Mouse (Mus musculus) limb, embryonic 15.5 days (tissue): Measurements from ENCODE around the gene Hdac7. TPM values are rescaled to one million over a fixed set of nuclear protein-coding genes. Genes with fewer than 3 reads are reported as not detected.

Source experiments
- ATAC-seq: fragments of 200-750 bp; cut with Nextera tagmentation; 2 replicates; pipeline ENCODE4 v1.8.0; 2017; ENCODE audit warnings: low read depth, moderate TSS enrichment; ENCODE audit not compliant: insufficient number of reproducible peaks, low FRiP score, low TSS enrichment
- H3K27ac ChIP-seq: fragments of 300-500 bp; sonication (generic); 2 replicates; pipeline ENCODE4 v1.5.1; 2015; ENCODE audit warnings: moderate library complexity, mild to moderate bottlenecking, inconsistent platforms
- H3K27me3 ChIP-seq: fragments of 300-500 bp; sonication (generic); 2 replicates; pipeline ENCODE4 v1.6.1; 2015; ENCODE audit warnings: inconsistent platforms
- H3K36me3 ChIP-seq: fragments of 300-500 bp; sonication (generic); 2 replicates; pipeline ENCODE4 v1.6.1; 2015; ENCODE audit warnings: inconsistent platforms
- H3K4me1 ChIP-seq: fragments of 300-500 bp; sonication (generic); 2 replicates; pipeline ENCODE4 v1.6.1; 2015; ENCODE audit warnings: inconsistent platforms
- H3K4me2 ChIP-seq: fragments of 300-500 bp; sonication (generic); 2 replicates; pipeline ENCODE4 v1.6.1; 2015; ENCODE audit warnings: mild to moderate bottlenecking, inconsistent platforms
- H3K4me3 ChIP-seq: fragments of 300-500 bp; sonication (generic); 2 replicates; pipeline ENCODE4 v1.5.1; 2015; ENCODE audit warnings: mild to moderate bottlenecking, inconsistent platforms
- H3K9ac ChIP-seq: fragments of 300-500 bp; sonication (generic); 2 replicates; pipeline ENCODE4 v1.6.1; 2015; ENCODE audit warnings: inconsistent platforms
- H3K9me3 ChIP-seq: fragments of 300-500 bp; sonication (generic); 2 replicates; pipeline ENCODE4 v1.6.1; 2016; ENCODE audit warnings: inconsistent platforms
- WGBS: fragments of 180-500 bp; shearing (Covaris S2); methylation state at CpG from one replicate; pipeline ENCODE4 v1.1.7; 2015; 5-methylcytosine and 5-hydroxymethylcytosine counted together
- polyA plus RNA-seq: library from polyadenylated mRNA; unstranded; fragments of >200 nt; fragmentation: Nextera tagmentation; extraction: Ambion mirVana; gene quantifications from 2 replicates; pipeline ENCODE4 v1.2.1, GENCODE M21; 2015

Gene Hdac7
- polyA plus RNA-seq, 1 experiment from 2014 or later = 34.1 TPM

GRCm38 (mm10) chr15:97767280-97768186 lies 76.8 kb downstream of the Hdac7 start, which contains the start of gene Rapgef3:
Gene Rapgef3, minus strand, starts transcription at chr15:97767972.
- H3K4me1 ChIP-seq = peaks cover 58% of the 10 kb centered on the region
- no peaks in the 10 kb centered on the region for H3K36me3 ChIP-seq
- peak; percentile 81 for ATAC-seq
- WGBS = under 1% methylated on average over 44 of the region's 44 CpGs
- peak within 1 kb of the TSS; percentile 39 for H3K9ac ChIP-seq
- H3K4me2 ChIP-seq = peak within 1 kb of the TSS; percentile 73
- peak within 1 kb of the TSS; percentile 78 for H3K27ac ChIP-seq
- H3K9me3 ChIP-seq = no peaks in the 10 kb centered on the region
- H3K4me3 ChIP-seq = peak within 1 kb of the TSS; percentile 52
- 0 out of 2 replicates have a peak, but pooled peaks cover 5% of the 10 kb centered on the region for H3K27me3 ChIP-seq

DNA sequence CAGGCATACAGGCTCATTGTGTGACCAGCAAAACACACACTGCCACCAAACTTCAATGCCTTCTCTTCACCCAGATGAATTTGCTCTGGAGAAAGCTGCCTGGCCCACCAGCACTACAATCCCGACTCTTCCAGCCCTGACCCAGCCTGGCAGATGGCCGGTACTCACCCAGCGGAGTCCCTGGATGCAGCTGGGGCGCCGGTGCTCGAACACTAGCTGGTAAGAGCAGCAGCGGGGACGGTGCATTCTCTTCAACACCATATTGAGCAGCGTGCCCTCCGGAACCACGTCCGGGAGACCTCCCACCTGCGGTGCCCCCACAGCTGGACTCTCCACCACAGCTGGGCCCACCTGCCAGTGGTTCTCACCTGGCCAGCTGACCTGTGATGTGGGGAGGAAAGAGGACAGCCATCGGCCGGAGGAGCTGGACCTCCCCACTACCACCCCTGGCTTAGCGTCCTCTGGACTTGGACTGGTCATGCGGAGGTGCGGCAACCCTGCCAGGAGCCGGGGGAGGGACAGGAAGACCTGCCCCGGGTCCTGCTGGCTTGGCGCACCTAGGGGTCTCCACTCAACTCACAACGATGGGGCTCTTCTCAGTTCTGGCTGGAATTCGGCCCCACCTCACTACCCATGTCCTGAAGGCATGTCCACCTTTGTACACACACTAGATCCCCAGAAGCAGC lies 77.6 kb downstream of the Hdac7 start:
- H3K9me3 ChIP-seq = no peaks in the 10 kb centered on the region
- 0 out of 2 replicates have a peak, but pooled peaks cover 5% of the 10 kb centered on the region for H3K27me3 ChIP-seq
- H3K4me1 ChIP-seq = peaks cover 53% of the 10 kb centered on the region
- H3K27ac ChIP-seq = peak overlapping the region; percentile 78
- 14% methylated on average over 23 of the region's 23 CpGs for WGBS
- H3K4me2 ChIP-seq = peak overlapping the region; percentile 73
- ATAC-seq = no peak
- H3K36me3 ChIP-seq = no peaks in the 10 kb centered on the region
- peak overlapping the region; percentile 39; the same call in 1 of the 2 replicates for H3K9ac ChIP-seq
- peak overlapping the region; percentile 52 for H3K4me3 ChIP-seq

DNA sequence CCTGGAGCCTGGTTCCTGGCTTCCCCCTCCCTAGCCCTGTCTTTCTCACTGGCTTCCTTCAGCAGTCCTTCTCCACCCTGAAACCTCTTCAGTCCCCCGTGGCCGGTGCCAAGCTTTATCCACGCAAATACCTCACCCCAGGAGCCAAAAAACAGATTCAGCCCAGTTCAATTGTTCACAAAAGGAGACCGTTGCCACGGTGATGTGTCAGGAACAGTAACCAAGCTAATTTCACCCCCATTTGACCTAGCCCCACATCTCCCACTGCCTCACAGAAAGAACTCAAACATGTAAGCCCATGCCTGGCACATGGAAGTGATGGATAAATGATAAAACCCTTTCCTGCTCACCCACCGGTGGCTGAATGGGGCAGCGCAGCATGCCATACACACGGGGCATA lies 78.1 kb downstream of the Hdac7 start:
- H3K9ac ChIP-seq = no peak overlapping the region
- H3K9me3 ChIP-seq = no peaks in the 10 kb centered on the region
- 0 out of 2 replicates have a peak, but pooled peaks cover 5% of the 10 kb centered on the region for H3K27me3 ChIP-seq
- no peak overlapping the region; the same call in 1 of the 2 replicates for H3K27ac ChIP-seq
- H3K4me1 ChIP-seq = peaks cover 49% of the 10 kb centered on the region
- H3K4me3 ChIP-seq = peak overlapping the region; percentile 52
- H3K36me3 ChIP-seq = no peaks in the 10 kb centered on the region
- peak overlapping the region; percentile 73 for H3K4me2 ChIP-seq
- no peak for ATAC-seq
- 28% methylated on average over 8 of the region's 8 CpGs for WGBS

GRCm38 (mm10) chr15:97765090-97765794 lies 79.1 kb downstream of the Hdac7 start:
- WGBS = 49% methylated on average over 13 of the region's 13 CpGs
- no peaks in the 10 kb centered on the region for H3K9me3 ChIP-seq
- H3K36me3 ChIP-seq = peaks cover 3% of the 10 kb centered on the region; the same call in 1 of the 2 replicates
- no peak for ATAC-seq
- H3K27me3 ChIP-seq = 0 out of 2 replicates have a peak, but pooled peaks cover 5% of the 10 kb centered on the region
- peaks cover 51% of the 10 kb centered on the region for H3K4me1 ChIP-seq
- H3K4me2 ChIP-seq = peak overlapping the region; percentile 20; the same call in 1 of the 2 replicates
- no peak overlapping the region for H3K27ac ChIP-seq
- H3K9ac ChIP-seq = no peak overlapping the region
- 0 out of 2 replicates have a peak overlapping the region, but pooled peaks have one; percentile 2 for H3K4me3 ChIP-seq

DNA sequence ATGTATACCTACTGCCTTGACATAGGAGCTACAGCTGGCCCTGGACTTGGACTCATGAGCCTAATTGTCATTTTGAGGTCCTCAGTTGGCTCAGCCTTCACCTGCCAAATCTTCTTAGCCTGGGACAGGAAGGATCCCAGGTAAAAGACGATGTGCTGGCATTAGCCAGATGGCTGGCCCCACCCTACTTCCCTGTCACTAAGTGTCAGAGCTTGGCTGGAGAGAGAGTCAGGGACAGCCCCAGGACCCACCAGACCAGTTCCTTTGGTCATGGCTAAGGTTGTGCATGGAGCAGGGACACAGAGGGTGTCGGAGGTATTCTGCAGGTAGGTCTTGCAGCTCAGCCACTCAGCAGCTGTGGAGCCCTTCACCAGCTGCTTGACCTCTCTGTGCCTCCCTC lies 79.8 kb downstream of the Hdac7 start:
- Histone ChIP-seq H3K27me3 (0 out of 2 replicates have a peak, but pooled peaks cover 5% of the 10 kb centered on the region), H3K4me3 (no peak overlapping the region), H3K9ac (no peak overlapping the region), H3K36me3 (peaks cover 8% of the 10 kb centered on the region), H3K27ac (no peak overlapping the region), H3K4me1 (peaks cover 51% of the 10 kb centered on the region), H3K4me2 (no peak overlapping the region), H3K9me3 (no peaks in the 10 kb centered on the region)
- 80% methylated on average over 2 of the region's 2 CpGs for WGBS
- no peak for ATAC-seq

- WGBS = 57% methylated on average over 9 of the region's 9 CpGs
- H3K9me3 ChIP-seq = no peaks in the 10 kb centered on the region
These were observed 80.8 kb downstream of the Hdac7 start for GRCm38 (mm10) chr15:97763256-97764049.

GRCm38 (mm10) chr15:97762733-97763132 lies 81.6 kb downstream of the Hdac7 start:
- Histone ChIP-seq H3K4me3 (no peak overlapping the region), H3K9me3 (no peaks in the 10 kb centered on the region), H3K4me2 (no peak overlapping the region), H3K36me3 (peaks cover 25% of the 10 kb centered on the region), H3K9ac (no peak overlapping the region), H3K4me1 (peaks cover 38% of the 10 kb centered on the region), H3K27ac (no peak overlapping the region), H3K27me3 (0 out of 2 replicates have a peak, but pooled peaks cover 5% of the 10 kb centered on the region)
- WGBS = 47% methylated on average over 9 of the region's 9 CpGs
- no peak for ATAC-seq

More at GRCm38 (mm10) chr15:97763256-97764049, 80.8 kb downstream of the Hdac7 start:
- H3K36me3 ChIP-seq = peaks cover 17% of the 10 kb centered on the region
- no peak overlapping the region for H3K4me3 ChIP-seq
- H3K27ac ChIP-seq = no peak overlapping the region
- no peak overlapping the region for H3K4me2 ChIP-seq
- H3K9ac ChIP-seq = no peak overlapping the region
- H3K27me3 ChIP-seq = 0 out of 2 replicates have a peak, but pooled peaks cover 5% of the 10 kb centered on the region
- ATAC-seq = no peak
- H3K4me1 ChIP-seq = peaks cover 45% of the 10 kb centered on the region

DNA sequence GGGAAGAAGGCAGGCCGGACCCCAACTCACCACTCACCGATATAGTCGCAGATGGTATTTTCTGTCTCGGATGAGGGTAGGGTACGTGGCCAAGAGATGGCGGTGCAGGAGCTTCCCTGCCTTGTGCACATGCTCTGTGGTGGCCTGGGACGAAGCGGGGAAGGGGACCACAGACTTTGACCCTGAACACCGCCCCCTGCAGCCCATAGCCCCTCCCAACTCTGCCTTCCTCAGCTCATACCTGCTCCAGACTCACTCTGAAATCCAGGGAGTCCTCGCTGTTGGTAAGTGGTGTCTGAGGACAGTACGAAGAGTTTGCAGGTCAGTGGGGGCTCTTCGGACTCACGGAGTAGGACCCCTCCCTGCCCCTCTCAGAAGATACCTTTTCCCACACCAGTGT lies 82.9 kb downstream of the Hdac7 start:
- Histone ChIP-seq H3K4me1 (peaks cover 25% of the 10 kb centered on the region), H3K27me3 (no peaks in the 10 kb centered on the region), H3K9ac (no peak overlapping the region), H3K4me3 (no peak overlapping the region), H3K27ac (no peak overlapping the region), H3K4me2 (no peak overlapping the region), H3K9me3 (no peaks in the 10 kb centered on the region), H3K36me3 (peaks cover 37% of the 10 kb centered on the region)
- 52% methylated on average over 13 of the region's 13 CpGs for WGBS
- ATAC-seq = no peak

- no peak overlapping the region for H3K9ac ChIP-seq
- H3K36me3 ChIP-seq = peaks cover 39% of the 10 kb centered on the region
- WGBS = 73% methylated on average over 5 of the region's 5 CpGs
- H3K27ac ChIP-seq = no peak overlapping the region
- H3K4me1 ChIP-seq = peaks cover 22% of the 10 kb centered on the region
- H3K4me2 ChIP-seq = no peak overlapping the region
- no peak for ATAC-seq
- H3K27me3 ChIP-seq = no peaks in the 10 kb centered on the region
- no peak overlapping the region for H3K4me3 ChIP-seq
- H3K9me3 ChIP-seq = no peaks in the 10 kb centered on the region
These were observed 83.3 kb downstream of the Hdac7 start for GRCm38 (mm10) chr15:97760952-97761351.

- Histone ChIP-seq H3K9me3 (no peaks in the 10 kb centered on the region), H3K9ac (no peak overlapping the region), H3K36me3 (peaks cover 39% of the 10 kb centered on the region), H3K27ac (no peak overlapping the region), H3K4me3 (no peak overlapping the region), H3K4me1 (peaks cover 23% of the 10 kb centered on the region), H3K4me2 (no peak overlapping the region), H3K27me3 (no peaks in the 10 kb centered on the region)
- 91% methylated on average over 9 of the region's 9 CpGs for WGBS
- ATAC-seq = no peak
These were observed 84.3 kb downstream of the Hdac7 start for GRCm38 (mm10) chr15:97760006-97760405.

DNA sequence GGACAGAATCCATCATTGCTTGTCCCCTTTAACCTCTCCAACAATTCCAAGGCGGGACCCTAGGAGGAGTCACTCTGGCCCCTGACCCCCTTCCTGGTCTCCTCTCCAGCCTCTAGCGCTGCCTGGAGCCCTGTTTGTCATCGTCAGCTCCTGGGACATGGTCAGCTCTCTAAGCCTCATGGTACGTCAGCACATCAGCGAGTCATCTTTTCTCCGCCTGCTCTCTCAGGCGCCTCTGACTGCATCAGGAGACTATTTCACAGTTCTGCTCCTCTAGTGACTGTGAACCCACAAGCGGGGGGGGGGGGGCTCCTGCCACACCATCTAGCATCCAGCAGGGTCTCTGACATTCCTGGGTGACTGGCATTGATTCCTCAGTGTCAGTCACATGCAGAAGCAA lies 88.9 kb downstream of the Hdac7 start:
- H3K4me1 ChIP-seq = peaks cover 32% of the 10 kb centered on the region
- H3K4me3 ChIP-seq = no peak overlapping the region
- no peaks in the 10 kb centered on the region for H3K9me3 ChIP-seq
- WGBS = 52% methylated on average over 8 of the region's 8 CpGs
- H3K27ac ChIP-seq = no peak overlapping the region
- H3K27me3 ChIP-seq = no peaks in the 10 kb centered on the region
- peaks cover 40% of the 10 kb centered on the region for H3K36me3 ChIP-seq
- H3K4me2 ChIP-seq = no peak overlapping the region
- ATAC-seq = no peak
- H3K9ac ChIP-seq = no peak overlapping the region
